Mouse (Mus musculus): ENCODE data around the gene Trnp1. TPM values are rescaled to one million over a fixed set of nuclear protein-coding genes. Genes with fewer than 3 reads are reported as not detected.
A peak's percentile ranks its signal among the peaks of the same experiment; 100 is the strongest.

Gene Trnp1
- total RNA-seq, 2 experiments from 2014 or later: 154 to 165 TPM

DNA sequence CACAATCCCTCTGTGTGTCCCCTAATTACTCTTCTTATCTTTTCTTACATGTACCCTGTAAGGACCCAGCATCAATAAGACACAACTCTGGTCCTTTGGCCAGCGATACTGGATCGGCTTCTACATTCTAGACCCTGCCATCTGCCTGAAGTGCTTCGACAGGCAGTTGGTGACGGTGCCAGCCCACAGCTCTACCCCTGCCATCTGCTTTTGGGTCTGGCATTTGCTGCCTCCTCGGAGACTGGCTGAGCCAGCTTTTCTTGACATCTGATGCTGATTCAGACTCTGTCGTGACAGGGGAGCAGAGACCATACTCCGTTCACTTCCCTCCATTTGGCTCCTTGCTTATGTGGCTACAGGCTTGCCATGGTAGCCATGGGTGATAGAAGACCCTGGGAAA, 10.6 kb upstream of the Trnp1 start:
- DNase-seq (ENCODE audit: low spot score in 2 of 2): peak; percentile 75
- H3K27ac ChIP-seq: peak overlapping the region; percentile 39; the same call in 1 of the 2 replicates
- TF ChIP-seq CTCF (conservative IDR thresholded peaks at IDR 0.05): no peak
- H3K4me3 ChIP-seq: no peak overlapping the region

DNA sequence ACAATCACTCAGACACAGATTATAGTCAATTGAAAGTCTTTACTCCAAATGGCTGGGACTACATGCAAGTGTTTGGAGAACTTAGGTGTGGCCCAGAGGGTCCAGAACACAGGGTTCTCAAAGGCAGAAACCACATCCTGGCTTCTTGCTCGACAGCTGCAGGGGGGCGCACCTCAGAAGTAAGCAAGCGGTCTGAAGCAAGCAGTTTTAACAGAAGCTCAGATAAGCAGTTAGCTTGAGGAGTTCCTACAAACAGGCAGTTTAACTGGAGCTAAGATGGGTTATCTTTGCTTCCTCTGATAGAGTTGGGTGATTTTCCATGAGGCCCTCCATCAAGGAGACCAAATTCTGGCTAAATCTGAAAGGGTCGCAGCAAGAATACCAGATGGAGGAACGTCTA, 8.2 kb upstream of the Trnp1 start:
- no peak overlapping the region for H3K4me3 ChIP-seq
- no peak for TF ChIP-seq CTCF (conservative IDR thresholded peaks at IDR 0.05)
- no peak overlapping the region for H3K27ac ChIP-seq
- DNase-seq (ENCODE audit: low spot score in 2 of 2): no peak

DNA sequence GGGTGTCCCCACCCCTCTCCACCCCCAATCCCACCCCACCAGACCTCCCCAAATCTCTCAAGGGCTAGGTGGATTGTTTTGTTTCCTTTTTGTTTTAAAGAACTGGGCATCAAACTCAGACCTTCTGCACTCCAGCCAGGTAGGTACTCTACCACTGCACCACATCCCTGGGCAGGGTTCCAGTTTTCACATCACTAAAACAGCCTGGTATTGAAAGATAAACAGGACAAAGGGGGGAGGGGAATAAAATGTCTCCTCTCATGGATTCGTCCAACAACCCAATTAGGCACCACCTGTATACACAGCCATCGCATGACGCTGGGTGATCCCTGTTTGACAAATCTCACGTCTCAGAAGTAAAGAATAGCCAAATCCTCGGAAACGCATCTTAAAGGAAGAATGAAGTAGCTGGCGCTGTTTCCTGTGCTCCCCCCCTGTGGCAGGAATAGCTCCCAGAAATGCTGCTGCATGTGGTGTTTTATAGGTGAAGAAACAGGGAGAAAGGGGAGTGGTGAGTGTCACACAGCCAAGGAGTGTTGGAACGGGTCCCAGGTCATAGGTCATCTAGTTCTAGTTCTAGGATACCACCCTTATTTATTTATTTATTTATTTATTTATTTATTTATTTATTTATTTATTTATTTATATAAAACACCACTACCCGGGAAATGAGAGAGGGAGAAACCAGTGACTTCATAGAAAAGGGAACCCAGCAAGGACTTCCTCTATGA, 6.6 kb upstream of the Trnp1 start:
- Histone ChIP-seq H3K4me3 (no peak overlapping the region), H3K27ac (no peak overlapping the region)
- TF ChIP-seq CTCF (conservative IDR thresholded peaks at IDR 0.05): no peak
- DNase-seq (ENCODE audit: low spot score in 2 of 2): no peak

DNA sequence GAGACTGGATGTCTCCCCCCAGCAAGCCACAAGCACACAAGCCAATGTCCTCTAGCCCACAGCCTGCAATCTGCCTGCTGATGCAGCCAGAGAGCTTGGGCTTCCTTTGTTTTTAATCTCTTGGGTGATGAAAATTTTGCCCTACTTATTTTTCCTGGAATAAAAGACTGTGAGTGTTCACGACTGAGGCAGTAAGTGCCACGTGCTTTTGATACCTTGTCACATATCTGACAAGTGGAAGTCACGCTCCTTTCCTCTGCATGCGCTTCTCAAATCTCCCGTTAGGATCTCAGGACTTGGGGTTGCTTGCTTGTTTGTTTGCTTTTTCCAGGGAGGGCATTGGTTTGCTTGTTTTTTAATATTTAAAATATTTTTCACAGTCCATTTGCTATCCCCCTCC, 6.0 kb upstream of the Trnp1 start:
- Histone ChIP-seq H3K4me3 (no peak overlapping the region), H3K27ac (no peak overlapping the region)
- TF ChIP-seq CTCF (conservative IDR thresholded peaks at IDR 0.05): no peak
- no peak for DNase-seq (ENCODE audit: low spot score in 2 of 2)

DNA sequence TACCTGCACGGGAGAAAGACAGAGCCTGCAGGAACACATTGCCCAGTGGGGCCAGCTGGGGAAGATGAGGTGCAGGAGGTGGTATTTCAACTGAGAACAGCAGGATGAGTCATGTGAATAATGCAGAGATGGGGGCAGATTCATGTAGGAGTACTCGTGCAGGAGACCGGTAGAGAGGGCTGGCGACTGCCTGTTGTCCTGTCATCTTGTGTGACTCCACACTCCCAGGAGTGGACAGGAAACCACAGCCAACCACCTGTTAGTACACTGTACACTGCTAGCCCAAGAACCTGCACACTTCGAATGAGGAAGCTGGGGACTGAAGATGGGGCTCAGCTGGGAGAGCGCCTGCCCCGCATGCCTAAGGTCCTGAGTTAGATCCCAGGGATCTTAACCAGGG, 3.2 kb upstream of the Trnp1 start:
- no peak for TF ChIP-seq CTCF (conservative IDR thresholded peaks at IDR 0.05)
- no peak overlapping the region for H3K27ac ChIP-seq
- DNase-seq (ENCODE audit: low spot score in 2 of 2): no peak
- H3K4me3 ChIP-seq: no peak overlapping the region

DNA sequence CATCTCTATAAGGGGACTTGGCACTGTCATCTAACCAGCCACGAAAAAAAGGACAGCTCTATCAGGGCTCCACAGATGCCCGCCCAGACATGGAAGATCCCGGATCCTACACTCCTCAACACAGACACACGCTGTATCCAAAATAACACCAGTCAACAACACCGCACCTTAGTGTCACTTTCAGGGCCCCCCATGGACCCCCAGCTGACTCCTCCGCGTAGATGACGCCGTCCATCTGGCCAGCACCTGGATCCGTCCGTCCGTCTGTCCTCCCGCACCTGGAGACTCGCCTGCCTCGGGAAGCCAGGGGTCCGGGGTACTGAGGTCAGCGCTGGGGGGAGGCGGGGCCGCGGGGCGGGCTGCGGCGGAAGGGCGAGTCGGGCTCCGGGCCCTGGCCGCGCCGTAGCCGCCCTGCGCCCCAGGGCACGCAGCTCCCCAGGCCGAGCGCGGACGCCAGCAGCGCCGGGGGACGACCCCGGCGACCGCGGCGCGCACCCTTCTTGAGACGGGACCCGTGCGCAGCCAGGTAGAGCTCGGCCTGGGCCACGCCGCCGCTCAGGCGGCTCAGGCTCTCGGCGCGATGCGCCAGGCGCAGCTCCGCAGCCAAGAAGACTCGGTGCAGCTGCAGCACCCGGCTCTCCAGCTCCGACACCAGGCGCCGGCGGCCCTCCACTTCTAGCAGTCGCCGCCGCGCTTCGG, 740 bp downstream of the Trnp1 start:
- Histone ChIP-seq H3K27ac (peak overlapping the region; percentile 86), H3K4me3 (peak overlapping the region; percentile 70)
- no peak for DNase-seq (ENCODE audit: low spot score in 2 of 2)
- TF ChIP-seq CTCF (conservative IDR thresholded peaks at IDR 0.05): no peak

DNA sequence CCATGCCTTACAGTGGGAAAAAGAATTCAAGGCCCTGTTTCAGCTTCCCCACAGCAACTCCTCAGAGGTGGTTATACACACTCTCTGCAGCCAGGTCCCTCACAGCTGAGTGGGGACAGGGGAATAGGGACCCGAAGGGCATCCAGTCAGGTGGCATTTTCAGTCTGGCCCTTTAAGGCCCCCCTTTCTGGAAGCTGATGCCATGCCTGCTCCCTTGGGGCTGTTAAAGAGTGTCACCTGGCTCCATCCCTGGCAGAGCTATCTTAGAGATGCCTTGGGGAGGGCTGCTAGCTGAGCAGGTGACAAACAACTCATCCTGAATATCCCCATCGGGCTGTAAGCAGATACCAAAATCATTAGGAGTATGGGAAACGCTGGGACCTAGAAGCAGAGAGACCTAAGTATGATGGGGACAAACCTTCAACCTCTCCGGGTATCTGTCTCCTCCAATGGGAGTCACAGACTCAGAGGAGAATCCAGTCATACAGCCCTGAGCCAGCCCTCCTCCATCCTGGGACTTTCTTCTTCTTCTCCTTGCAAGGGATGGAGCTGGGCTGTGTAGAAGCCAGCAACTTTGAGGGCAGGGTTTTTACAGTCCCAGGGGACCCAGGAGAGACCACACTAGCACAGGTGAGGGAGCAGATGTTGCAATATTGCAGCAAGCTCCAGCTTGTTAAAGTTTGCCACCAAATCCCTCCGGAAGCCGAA, 1.5 kb downstream of the Trnp1 start:
- Histone ChIP-seq H3K27ac (peak overlapping the region; percentile 86), H3K4me3 (peak overlapping the region; percentile 70)
- TF ChIP-seq CTCF (conservative IDR thresholded peaks at IDR 0.05): no peak
- DNase-seq (ENCODE audit: low spot score in 2 of 2): no peak

DNA sequence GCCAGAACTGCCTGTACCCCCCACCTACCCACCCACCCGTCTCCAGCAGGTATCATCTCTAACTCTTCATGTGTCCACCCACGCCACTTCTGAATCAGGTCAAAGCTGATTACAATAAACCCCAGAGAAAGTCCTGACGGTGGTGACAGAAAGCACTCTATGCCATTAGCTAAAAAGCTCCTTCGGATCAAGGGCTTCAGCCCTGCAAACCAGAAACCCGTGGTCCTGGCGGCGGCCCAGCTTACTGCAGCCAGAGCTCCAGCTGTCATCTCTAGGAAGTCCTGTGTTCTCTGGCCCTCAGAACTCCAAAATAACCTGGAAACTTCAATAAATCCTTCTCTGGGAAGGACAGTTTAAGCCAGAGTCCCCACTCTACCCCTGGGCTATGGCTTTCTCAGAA, 2.6 kb downstream of the Trnp1 start:
- TF ChIP-seq CTCF (conservative IDR thresholded peaks at IDR 0.05): peak; percentile 43
- Histone ChIP-seq H3K27ac (no peak overlapping the region; the same call in 1 of the 2 replicates), H3K4me3 (peak overlapping the region; percentile 70)
- no peak for DNase-seq (ENCODE audit: low spot score in 2 of 2)

DNA sequence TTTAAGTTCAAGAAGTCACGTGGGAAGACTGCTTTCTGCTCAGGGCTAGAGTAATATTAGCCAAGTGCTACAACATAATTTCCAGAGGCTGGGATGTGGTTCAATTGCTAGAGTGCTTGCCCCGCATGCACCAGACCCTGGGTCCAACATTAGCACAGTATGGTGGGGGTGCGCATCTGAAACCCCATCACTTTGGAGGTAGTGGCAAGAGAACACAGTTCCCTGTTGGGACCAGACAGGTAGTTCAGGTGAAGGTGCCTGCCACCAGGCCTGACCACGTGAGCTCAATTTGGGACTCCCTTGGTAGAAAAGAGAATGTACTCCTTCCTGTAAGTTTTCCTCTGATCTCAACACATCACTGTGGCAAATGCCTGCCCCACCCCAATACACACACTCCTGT, 3.5 kb downstream of the Trnp1 start:
- Histone ChIP-seq H3K27ac (no peak overlapping the region), H3K4me3 (no peak overlapping the region; the same call in 1 of the 2 replicates)
- no peak; the same call in none of the 2 replicates for TF ChIP-seq CTCF (conservative IDR thresholded peaks at IDR 0.05)
- no peak for DNase-seq (ENCODE audit: low spot score in 2 of 2)

DNA sequence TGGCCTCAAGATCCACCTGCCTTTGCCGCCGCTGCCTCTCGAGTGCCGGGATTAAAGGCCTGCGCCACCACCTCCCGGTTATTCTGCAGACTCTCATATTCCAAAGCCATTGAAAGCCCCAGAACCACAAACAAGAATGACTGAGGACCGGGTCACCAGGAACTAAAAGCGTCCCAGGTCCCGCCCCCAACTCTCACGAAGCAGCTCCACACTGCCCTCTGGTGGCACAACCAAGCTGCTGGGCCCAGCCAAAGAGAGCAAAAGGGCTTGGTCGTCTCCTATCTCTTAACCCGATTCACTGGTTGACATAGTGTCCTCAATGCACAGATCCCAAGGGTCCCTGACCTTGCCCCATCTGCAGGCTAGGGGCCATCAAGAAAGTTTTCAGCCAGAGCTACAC, 3.9 kb downstream of the Trnp1 start:
- no peak overlapping the region for H3K27ac ChIP-seq
- H3K4me3 ChIP-seq: peak overlapping the region; percentile 54
- TF ChIP-seq CTCF (conservative IDR thresholded peaks at IDR 0.05): peak; percentile 98
- DNase-seq (ENCODE audit: low spot score in 2 of 2): peak; percentile 73 to 89

DNA sequence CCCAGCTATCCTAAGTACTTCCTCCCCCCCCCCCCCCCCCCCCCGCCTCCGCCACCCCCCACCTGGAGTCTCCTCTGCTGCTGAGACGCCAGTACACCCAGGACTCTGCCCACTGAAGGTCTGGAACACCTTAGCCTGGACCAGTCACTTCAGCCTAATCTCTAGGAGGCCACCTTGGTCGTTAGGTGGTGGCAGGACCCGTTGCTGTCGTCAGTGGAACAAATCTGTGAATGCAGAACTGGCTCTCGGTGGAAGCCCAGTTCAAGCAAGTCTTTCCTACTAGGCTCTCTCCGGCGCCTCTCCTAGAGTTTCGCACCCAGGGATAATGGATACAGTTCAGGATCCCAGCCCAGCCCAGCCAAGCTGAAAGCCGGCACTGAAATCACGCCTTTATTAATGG, 4.5 kb downstream of the Trnp1 start:
- no peak overlapping the region for H3K27ac ChIP-seq
- DNase-seq (ENCODE audit: low spot score in 2 of 2): no peak
- peak overlapping the region; percentile 54 for H3K4me3 ChIP-seq
- TF ChIP-seq CTCF (conservative IDR thresholded peaks at IDR 0.05): no peak

DNA sequence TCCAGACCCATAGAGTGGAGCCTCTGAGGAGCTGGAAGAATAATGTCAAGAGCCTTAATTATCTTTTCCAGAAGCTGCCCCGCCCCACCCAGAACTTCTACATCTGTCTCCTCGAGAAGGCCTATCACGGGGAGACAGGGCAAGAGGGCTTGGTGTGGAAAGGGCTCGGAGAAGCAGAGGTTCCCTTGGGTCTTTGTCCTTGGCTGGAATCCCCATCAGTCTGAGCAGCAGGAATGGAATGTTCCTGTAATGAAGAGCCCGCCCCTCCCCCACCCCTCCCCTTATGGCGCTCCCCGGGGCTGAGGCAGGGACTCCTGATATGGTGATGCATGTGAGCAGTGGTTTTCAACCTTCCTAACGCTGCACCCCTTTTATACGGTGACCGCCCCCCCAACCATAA, 6.5 kb downstream of the Trnp1 start:
- no peak for TF ChIP-seq CTCF (conservative IDR thresholded peaks at IDR 0.05)
- DNase-seq (ENCODE audit: low spot score in 2 of 2): no peak
- Histone ChIP-seq H3K27ac (no peak overlapping the region), H3K4me3 (no peak overlapping the region)

DNA sequence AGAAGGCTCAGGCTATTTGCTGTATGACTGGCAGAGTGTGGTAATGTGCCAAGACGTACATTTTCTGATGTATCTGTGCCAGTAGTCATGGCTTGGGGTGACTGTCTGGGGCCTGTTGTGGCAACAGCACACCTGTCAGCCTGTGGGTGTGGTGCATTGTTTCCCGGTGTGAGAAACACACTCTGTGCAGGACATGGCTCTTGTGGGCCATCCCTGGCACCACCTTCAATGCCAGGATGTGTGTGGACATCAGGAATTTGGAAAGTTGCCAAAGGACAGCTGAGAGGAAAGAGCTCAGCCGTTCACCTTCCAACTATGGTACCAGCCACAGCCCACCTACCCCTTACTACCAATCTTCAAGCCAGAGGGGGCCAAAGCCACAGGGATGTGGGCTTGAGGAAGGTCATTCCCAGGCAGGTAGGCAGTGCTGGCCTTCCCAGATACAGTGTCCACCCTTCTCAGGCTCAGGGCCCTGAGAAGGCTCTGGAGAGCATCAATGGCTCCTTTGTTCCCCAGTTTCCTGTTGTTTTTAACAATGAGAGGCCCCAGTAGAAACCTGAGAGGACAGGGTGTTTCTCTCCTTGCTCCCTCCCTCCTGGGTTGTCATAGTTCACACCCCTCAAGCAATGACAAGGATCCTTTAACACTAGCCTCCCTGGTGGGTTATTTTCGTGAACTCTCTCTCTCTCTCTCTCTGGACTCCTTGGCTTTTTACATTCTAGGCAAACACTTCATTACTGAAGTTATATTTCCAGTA, 8.7 kb downstream of the Trnp1 start:
- Histone ChIP-seq H3K4me3 (no peak overlapping the region), H3K27ac (no peak overlapping the region)
- no peak for TF ChIP-seq CTCF (conservative IDR thresholded peaks at IDR 0.05)
- no peak for DNase-seq (ENCODE audit: low spot score in 2 of 2)

All from layer of hippocampus, adult 2 months (tissue).